Mouse (Mus musculus) neural tube, embryonic 10.5 days (tissue): Measurements from ENCODE around the gene Tesmin.

Source experiments
- DNase-seq: peaks from one replicate; pipeline ENCODE4 v3.0.0-alpha.2; 2017; ENCODE audit warnings: low spot score; ENCODE audit errors: extremely low spot score

The Tesmin gene

DNA sequence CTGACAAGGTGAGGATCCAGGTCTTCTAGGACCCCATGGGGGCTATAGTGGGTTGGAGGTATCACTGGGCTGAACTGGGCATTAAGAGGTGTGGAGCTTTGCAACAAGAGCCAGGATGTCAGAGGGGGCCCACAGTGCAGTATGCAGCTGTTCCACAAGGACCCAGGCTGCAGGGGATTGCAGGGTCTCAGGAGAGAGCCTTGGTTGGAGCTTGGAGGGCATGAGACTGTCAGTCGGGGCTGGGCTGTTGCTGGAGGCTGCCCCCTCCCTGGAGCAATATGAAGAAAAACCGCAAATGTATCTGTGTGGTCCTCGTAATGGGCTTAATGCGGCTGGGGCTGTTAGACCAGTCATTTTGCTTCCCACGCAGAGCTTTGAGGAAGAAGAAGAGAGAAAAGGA is 52.0 kb downstream of the Tesmin start:
- DNase-seq: no peak

DNA sequence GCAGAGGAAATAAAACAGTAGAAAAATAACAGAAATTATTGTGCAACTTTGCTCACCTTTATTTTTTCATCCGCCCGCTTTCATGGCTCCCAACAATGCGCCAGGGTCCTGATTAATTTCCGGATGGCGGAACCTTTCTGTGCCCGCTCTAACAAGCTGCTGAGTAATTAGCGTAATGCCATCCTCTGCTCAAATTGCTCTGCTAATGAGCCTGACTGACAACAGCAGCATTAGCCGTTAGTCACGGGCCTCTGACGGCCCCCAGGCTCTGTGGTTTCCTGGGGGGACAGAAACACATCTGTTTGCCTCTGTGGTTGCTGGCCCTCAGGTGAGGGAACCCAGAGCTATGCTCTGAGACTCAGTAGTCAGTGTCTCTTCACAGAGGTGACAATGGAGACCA is 52.4 kb downstream of the Tesmin start:
- DNase-seq: no peak

DNA sequence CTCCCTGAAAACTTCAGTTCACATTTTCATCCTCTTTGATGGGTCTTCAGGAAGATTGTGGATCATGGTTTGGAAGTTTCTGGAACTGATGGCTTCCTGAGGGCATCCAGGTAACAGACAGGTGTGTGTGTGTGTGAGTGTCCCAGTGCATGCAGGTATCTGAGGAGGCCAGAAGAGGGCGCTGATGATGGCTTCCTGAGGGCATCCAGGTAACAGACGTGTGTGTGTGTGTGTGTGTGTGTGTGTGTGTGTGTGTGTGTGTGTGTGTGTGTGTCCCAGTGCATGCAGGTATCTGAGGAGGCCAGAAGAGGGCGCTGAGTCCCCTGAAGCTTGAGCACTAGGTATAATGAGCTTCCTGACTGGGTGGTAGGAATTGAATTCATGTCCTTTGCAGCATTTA is 58.7 kb downstream of the Tesmin start:
- DNase-seq: no peak

GRCm38 (mm10) chr19:3449248-3449647 is 60.6 kb downstream of the Tesmin start:
- DNase-seq: no peak

GRCm38 (mm10) chr19:3450714-3451113 is 62.1 kb downstream of the Tesmin start:
- DNase-seq: no peak

- DNase-seq: peak; percentile 62
Observed at GRCm38 (mm10) chr19:3451170-3451569, 62.5 kb downstream of the Tesmin start.

DNA sequence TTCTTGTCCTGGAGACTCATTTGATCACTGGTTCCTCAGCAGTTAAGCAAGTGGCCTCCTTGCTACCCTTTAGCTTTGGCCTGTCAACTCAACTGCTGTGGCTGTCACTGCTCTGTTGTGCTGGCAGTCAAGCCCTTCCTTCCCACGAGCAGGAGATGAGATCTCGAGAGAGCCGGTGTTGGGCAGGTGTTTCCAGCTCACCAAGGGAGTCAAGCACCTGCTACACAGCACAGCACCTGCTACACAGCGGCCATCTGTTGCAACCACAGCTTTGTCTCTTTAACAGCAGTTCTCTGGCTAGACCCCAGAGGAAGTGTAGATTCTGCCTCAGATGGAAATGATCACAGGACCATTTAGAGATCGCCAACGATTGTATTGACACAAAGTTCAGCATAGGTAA is 63.0 kb downstream of the Tesmin start:
- no peak for DNase-seq
